Mouse (Mus musculus) c-Kit-positive CD71-negative TER-119-negative erythroid progenitor cells, embryonic 14.5 days (primary cell): Measurements from ENCODE around the gene Scnm1.
A peak's percentile ranks its signal among the peaks of the same experiment; 100 is the strongest.

Source experiments
- DNase-seq: peaks from one replicate; pipeline ENCODE4 v3.0.0-alpha.2; 2013; ENCODE audit warnings: low read depth

The Scnm1 gene

GRCm38 (mm10) chr3:95106338-95107117 lies 27.3 kb downstream of the Scnm1 start, which contains the start of gene Pip5k1a:
Gene Pip5k1a (minus strand): TSS chr3:95106930.
- DNase-seq = peak; percentile 98

- DNase-seq = peak; percentile 33
Measured at GRCm38 (mm10) chr3:95105586-95106337, 28.0 kb downstream of the Scnm1 start.

- DNase-seq = no peak
Measured at GRCm38 (mm10) chr3:95105121-95105520, 28.7 kb downstream of the Scnm1 start.

- no peak for DNase-seq
Measured at GRCm38 (mm10) chr3:95100854-95101253, 33.0 kb downstream of the Scnm1 start.

GRCm38 (mm10) chr3:95088071-95088470 lies 45.7 kb downstream of the Scnm1 start:
- no peak for DNase-seq
